Mouse (Mus musculus): ENCODE measurements around the gene Cog5.

DNA sequence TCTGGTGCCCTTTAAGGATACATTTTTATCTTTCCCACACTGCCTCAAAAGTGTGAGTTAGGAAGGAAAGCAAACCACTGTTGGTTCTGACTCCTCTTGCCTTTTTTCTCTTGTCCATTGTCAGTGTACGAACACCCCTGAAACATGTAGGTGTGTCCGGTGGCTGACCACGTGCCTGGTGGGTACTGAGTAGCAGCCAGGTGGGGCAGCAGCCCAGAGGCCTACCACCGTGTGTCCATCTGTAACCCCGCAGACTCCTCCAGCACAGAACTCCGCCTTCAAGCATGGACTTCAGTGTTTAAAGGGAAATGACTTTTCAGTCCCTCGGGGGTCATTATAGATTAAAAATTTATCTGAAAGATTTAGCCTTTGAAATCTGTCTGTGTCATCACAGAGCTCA, 242.8 kb downstream of the Cog5 start:
- TF ChIP-seq POLR2A (IDR thresholded peaks at IDR 0.05; ENCODE audit: control insufficient read depth in 1 of 2, insufficient read depth in 1 of 2, low read depth in 1 of 2, low read length in 2 of 2, poor library complexity in 1 of 2) (no peak), MAZ (IDR thresholded peaks at IDR 0.05; ENCODE audit: low read depth, low read length) (no peak), CTCF (IDR thresholded peaks at IDR 0.05 in 2 of 3, conservative IDR thresholded peaks at IDR 0.05 in 1 of 3; ENCODE audit: control insufficient read depth in 1 of 3, insufficient read depth in 1 of 3, low read depth in 2 of 3, low read length in 3 of 3, poor library complexity in 1 of 3, severe bottlenecking in 1 of 3) (no peak), MAFK (IDR thresholded peaks at IDR 0.05; ENCODE audit: borderline replicate concordance, low read depth, low read length) (no peak), USF1 (IDR thresholded peaks at IDR 0.05; ENCODE audit: low read depth, low read length) (no peak), EP300 (IDR thresholded peaks at IDR 0.05; ENCODE audit: low read depth in 1 of 2, low read length in 2 of 2) (no peak), MXI1 (IDR thresholded peaks at IDR 0.05; ENCODE audit: low read depth, low read length) (no peak)
